Mouse (Mus musculus) fibroblast of lung, adult 2 months (primary cell): ENCODE measurements around the gene Rapgef2.
"Not testable (repeated sequence)": the region's sequence is repeated elsewhere in the genome, so short reads cannot be mapped to it uniquely, and the experiment has no call there.

Experiments used
- DNase-seq: peaks from one replicate; pipeline ENCODE4 v3.0.0-alpha.2; 2011; ENCODE audit warnings: low read depth

Rapgef2 gene

GRCm38 (mm10) chr3:79086282-79086681, 200.0 kb downstream of the Rapgef2 start:
- no peak for DNase-seq

DNA sequence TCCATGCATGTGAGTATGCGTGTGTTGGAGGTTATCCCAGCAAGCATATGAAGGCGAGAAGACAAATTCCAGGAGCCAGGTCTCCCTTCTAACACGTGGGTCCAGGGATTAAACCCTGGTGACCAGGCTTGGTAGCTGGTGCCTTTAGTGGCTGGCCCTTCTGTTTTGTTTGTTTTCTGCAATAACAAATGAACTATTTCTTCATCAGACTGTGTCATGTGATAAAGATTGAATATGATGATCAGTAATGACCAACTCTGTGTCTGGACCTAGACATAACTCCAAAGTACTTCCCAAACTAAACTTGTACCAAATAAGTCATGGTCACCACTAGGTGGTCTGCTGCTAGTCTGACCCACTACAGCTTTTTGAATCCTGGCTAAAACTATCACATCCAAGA, 202.4 kb downstream of the Rapgef2 start:
- no peak for DNase-seq

- DNase-seq = no peak
Measured at GRCm38 (mm10) chr3:79083030-79083429, 203.3 kb downstream of the Rapgef2 start.

- no peak for DNase-seq
Measured at GRCm38 (mm10) chr3:79079076-79079475, 207.2 kb downstream of the Rapgef2 start.

GRCm38 (mm10) chr3:79074970-79075369, 211.3 kb downstream of the Rapgef2 start:
- DNase-seq = no peak

DNA sequence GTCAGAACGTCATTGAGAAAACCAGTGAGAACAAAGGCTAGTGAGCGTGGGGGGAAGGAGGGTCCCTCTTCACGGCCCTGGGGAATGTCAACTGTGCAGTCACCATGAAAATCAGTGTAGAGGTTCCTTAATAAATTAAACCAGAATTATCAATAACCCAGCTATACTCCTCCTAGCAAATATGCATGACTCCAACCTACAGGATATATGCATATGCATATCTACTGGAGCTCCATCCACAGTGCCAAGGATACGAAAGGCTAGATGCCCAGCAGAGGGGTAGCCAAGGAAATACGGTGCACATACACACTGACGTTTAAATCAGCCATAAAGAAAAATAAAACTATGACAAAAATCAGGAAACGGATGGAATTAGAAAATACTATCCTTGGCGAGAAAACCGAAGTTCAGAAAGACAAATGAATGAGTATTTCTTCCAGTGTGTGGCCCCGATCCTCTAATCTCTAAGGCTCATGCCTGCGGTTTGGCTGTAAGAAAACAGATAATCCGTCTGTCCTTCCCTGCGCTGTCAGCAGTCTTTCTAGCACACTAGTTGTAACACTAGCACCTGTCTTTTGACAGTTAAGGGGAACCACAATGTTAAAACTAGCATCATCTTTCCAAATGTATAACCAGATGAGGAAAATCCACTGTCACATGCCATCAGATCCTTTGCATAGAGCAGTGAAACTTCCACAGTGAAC, 212.6 kb downstream of the Rapgef2 start:
- DNase-seq = no peak

DNA sequence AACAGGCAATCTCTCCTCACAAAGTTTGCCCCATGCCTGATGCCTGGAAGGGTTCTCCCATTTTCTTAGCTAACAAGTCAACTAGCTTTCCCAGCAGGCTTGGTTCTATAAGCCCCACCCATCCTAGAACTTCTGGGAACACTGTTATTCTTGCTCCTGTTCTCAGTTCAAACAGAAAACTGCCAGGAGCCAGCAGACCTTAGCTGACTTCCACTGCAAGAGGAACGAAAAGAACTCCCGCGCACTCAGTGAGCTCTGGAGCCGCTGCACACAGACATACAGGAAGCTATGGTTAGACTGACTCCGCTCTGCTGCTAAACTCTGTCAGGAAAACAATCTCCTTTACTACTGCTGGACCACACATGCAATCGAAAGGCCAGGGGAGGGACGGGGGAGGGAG, 214.8 kb downstream of the Rapgef2 start:
- DNase-seq = no peak

DNA sequence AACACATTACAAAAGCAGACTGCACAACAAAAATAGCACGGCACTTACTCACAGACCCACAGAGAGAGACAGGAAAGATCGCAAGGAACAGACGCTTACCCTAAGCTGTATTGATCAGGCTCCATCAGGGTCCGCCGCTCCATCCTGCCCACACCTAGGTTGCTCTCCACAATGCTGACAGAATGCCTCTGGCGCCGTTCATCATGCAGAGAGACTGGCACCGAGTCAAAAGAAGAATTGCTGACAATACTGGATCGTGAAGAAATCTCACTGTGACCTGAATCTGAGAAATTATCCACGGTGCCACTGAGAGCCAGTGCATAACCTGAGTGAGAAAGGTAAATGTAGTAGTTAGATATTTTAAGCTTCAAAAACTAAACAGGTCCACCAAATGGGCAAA, 216.4 kb downstream of the Rapgef2 start:
- no peak for DNase-seq

DNA sequence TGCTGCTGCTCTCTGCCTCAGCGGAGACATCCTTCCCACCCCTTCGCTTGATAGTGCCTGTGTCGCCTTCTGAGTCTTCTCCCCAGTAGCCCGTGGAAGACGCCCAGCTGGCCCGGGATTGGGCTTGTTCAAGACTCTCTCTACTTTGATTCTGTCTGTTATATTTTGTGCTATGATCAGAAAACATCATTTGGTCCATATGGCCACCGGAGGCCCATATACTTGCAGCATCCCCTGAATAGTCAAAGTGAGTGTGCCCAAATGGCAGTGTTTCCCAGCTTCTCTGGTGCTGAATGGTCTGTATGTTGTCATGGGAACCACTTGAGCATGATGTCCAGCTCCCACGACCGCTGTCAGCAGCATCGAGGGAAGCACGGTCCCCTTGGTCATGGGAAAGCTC, 217.3 kb downstream of the Rapgef2 start:
- DNase-seq = no peak

DNA sequence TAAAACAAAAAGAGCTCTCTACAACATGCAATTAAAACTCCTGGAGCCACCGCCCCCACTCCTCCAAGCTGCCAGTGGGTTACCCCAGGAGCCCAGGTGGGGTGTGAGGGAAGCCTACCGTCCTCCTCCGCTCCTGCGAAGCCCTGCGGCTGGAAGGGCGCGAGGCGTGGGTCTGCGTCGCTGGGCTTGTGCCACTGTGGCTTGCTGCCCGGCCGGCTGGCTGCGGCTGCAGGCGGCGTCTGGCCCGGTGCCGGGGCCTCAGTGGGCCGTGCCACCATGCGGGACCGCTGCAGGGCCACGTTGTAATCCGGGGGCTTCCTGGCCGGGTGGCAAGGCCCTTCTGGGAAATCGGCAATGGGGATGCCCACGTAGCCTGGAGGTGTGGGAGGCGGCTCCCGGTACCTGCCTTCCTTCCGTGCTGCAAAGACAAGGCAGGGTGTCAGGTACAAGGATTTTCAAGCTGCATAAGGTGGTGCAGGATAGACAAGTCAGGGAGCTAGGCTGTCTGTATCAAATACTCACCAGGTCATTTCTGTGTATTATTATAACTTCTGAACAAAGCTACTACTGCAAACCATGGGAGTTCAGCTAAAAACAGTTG, 219.8 kb downstream of the Rapgef2 start:
- no peak for DNase-seq

GRCm38 (mm10) chr3:79064096-79064495, 222.2 kb downstream of the Rapgef2 start:
- DNase-seq = no peak

GRCm38 (mm10) chr3:79061426-79061825, 224.9 kb downstream of the Rapgef2 start:
- no peak for DNase-seq

DNA sequence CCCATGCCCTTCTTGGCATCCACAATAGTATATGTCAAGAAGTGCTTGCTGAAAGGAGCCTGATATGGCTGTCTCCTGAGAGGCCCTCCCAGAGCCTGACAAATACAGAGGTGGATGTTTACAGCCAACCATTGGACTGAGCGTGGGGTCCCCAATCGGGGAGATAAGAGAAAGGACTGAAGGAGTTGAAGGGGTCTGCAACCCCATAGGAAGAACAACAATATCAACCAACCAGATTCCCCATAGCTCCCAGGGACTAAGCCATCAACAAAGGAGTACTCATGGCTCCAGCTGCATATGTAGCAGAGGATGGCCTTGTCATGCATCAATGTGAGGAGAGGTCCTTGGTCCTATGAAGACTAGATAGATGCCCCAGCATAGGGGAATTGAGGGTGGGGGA, 227.8 kb downstream of the Rapgef2 start:
- not testable (repeated sequence) for DNase-seq

- DNase-seq = no peak
Measured at GRCm38 (mm10) chr3:79045251-79045650, 241.1 kb downstream of the Rapgef2 start.

- no peak for DNase-seq
Measured at GRCm38 (mm10) chr3:79042973-79043372, 243.3 kb downstream of the Rapgef2 start.

GRCm38 (mm10) chr3:79039666-79040450, 246.5 kb downstream of the Rapgef2 start:
- DNase-seq = no peak

GRCm38 (mm10) chr3:79039008-79039407, 247.3 kb downstream of the Rapgef2 start:
- no peak for DNase-seq

DNA sequence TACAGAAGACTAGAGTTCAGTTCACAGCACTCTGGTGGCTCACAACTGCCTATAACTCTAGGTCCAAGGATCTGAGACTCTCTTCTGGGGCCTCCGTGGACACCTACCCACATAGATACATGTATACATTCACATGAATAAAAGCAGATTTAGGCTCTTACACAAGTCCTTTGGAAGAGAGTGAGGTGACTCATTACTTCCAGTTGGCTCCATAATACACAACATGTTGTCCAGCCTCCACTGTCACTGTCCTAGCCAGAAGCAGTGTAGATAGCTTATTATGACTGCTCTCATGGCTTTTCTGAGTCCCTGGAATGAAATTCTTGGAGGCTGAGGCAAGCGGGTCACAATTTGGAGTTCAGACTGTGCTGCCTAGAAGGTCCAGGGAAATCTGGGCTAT, 251.9 kb downstream of the Rapgef2 start:
- DNase-seq = no peak

- DNase-seq = no peak
Measured at GRCm38 (mm10) chr3:79030855-79031254, 255.5 kb downstream of the Rapgef2 start.

DNA sequence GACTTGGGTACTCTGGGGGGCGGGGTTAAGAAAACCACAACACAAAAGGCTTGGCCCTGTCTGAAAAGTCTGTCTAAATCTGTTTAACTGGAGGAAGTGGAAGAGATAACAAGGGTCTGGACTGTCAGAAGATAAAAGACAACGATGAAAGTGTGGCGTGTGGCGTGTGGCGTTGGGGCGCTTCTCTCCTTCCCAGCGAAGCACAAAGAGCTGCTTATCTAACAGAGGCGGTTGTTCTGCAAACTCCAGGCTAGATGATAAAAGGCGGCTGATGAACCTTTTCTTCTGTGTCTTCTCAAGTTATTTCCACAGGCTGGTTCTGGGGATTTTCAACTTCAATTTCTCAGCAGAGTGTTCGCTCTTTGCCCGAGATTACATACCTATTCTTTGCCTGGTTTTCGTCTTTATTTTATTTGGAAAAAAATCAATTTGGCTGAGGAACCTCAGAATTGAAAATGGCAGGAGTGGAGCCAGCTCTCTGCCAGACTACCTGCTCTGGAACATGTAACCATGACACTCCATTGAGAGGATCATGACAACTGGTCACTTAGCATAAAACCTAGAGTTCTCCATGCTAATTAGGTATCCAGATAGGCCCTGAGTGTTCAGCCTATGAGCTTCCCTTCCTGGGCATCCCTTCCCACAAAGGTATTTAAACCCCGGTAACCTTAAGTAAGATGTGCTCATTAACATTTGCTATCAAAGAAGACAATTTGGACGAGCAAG, 258.0 kb downstream of the Rapgef2 start:
- DNase-seq = no peak

DNA sequence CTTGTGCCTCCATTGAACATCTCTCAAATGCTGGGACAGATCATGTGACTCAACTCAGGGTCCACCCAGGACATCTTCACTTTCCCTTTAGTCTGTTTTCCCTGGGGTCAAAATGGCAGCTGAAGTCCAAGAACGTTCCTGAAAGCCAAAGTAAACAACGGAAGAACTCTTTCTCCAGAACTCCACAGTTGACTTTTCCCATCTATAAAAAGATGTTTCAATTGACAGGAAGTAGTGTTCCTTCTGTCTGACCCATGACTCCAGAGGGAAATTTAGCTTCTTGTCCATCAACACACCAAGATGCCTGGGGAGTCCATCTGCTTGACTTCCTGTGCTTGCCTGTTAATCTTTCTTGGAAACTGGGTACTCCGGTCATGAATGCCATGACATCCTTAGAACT, 260.3 kb downstream of the Rapgef2 start:
- DNase-seq = no peak

- DNase-seq = no peak
Measured at GRCm38 (mm10) chr3:79023735-79024328, 262.5 kb downstream of the Rapgef2 start.
